Mouse (Mus musculus) liver, embryonic 14.5 days (tissue): ENCODE measurements around the gene Atg3.

Experiments
- CTCF ChIP-seq: IDR thresholded peaks from 2 replicates; pipeline ENCODE4 v1.5.1; 2016; ENCODE audit warnings: antibody characterized with exemption, low read depth, control low read depth
- EP300 ChIP-seq: IDR thresholded peaks from 2 replicates; pipeline ENCODE4 v1.6.1; 2016; ENCODE audit warnings: antibody characterized with exemption, low read depth

- no peak for TF ChIP-seq CTCF
- TF ChIP-seq EP300: no peak
These were observed 39.8 kb upstream of the Atg3 start for GRCm38 (mm10) chr16:45118760-45119159.
